Mouse (Mus musculus): ENCODE measurements around the gene Ltbp1.

The Ltbp1 gene

DNA sequence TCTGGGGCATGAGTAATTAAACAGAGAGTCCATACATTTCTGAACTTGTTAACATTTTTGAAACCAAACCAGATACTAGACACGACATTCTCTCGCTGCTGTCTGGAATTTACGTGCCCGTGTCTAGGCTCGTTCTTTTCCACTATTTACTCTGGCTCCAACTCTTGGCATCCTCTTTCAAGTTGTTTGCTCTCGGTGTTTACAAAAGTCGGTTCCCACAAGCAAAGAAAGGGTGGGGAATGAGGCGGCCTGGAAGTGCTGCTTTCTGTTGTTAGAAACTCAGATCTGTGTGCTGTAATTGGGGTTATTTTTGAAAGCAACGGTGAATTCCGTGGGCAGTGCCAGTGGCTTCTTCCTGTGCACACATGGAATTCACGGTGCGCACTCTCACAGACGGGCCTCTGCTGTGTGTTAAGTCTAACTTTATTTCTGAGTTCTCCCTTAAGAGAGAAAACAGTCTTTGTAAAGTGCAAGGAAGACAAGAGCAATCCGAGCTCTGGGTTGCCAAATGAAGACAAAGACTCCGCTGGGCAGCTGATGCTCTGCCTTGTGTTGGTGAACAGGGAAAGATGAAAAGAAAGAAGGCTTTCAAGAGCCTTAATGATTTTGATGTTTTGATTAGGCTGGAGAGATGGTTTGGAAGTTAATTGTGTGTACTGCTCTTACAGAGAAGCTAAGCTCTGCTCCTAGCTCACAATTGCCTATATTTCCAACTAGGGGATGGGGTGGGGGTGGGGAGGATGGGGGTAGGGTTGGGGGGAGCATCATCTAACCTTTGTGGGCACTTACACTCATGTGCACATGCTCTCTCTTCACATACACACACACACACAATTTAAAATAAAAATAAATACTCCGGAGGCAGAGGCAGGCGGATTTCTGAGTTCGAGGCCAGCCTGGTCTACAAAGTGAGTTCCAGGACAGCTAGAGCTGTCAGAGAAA lies 302.0 kb downstream of the Ltbp1 start:
- DNase-seq: peak; percentile 57 to 60

- DNase-seq: no peak
Measured at GRCm38 (mm10) chr17:75317106-75317505, 311.7 kb downstream of the Ltbp1 start.

DNA sequence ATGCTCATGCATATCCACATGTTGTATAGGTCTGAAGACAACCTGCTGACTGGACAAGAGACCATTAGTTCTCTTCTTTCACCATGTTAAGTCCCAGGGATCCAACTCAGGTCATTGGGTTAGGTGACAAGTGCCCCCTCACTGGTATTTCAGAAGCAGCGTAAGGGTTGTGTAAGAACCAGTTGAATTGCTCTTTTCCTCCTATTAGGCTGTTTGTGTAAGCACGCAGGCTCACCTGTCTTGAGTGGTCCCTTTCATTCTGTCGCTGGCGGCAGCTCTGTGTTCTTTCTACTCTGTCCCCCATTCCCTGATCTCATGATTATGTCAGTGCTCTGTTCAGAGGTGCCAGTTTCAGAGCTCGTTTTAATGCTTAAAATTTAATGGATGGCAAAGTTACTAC lies 317.9 kb downstream of the Ltbp1 start:
- peak; percentile 9 to 33 for DNase-seq

DNA sequence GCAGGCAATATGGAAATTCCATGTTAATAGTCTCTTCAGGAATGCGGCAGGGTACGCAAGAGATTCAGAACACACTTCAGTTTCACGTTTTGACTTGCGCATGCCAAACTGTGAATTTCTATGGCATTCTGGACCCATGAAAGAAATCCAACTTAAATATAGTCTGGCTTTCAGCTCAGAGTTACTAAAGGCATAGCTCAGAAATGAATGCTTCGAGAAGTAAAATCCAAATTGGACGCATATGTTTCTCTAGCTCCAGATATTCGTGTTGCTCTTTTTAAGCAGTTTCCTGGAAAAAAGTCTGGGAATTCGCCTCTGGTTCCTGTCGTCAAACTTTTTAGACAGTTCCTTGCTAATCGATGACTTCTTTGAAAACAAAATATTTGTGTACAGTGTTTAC lies 318.4 kb downstream of the Ltbp1 start:
- DNase-seq: no peak

DNA sequence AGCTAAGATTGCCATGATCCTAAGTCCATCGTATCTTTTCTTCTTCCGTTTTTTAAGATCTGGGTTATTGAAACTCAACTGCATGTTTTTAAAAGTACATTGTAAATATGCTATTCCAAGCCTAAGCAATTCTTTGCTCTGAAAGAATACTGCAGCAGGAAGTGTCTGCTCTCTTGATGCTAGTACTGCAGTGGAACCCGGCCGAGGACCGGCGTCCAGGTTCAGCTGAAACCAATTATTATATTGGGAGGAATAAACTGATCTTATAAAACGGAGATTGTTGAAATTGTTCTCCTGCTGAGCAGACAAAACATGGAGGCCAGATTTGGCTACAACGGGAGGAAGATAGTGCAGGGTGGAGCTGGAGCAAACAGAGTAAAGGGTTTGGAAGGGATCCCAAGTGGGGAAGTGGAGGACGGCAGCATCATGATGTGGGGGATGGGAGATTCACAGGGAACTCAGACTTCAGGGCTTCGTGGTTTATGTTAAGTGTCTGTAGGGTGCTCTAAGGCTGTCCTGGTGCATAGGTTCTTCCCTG lies 322.8 kb downstream of the Ltbp1 start:
- no peak for DNase-seq

- DNase-seq: no peak
Measured at GRCm38 (mm10) chr17:75330366-75330765, 325.0 kb downstream of the Ltbp1 start.

DNA sequence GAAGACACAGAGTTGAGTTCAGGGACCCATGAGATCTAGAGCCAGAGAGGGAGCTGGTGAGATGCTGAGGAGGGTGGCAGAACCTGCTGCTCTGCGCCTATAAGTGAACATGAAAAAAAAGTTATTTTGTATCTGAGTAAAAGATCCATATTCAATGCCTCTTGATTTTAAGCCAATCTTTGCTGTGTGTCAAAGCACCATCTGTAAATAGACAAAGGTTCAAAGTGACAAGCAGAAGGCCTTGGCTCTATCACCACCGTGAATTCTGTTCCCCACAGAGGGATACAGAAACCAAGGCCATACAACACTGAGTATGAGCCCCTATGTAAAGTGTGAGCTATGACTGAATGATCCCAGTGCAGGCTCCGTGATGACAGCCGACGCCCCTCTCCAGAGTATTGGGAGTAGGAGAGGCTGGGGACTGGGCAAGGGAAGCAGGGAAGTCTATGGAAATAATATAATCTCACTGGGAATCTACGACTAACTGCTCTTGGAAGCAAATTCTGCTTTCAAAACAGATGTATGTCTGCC lies 326.1 kb downstream of the Ltbp1 start:
- DNase-seq: no peak

DNA sequence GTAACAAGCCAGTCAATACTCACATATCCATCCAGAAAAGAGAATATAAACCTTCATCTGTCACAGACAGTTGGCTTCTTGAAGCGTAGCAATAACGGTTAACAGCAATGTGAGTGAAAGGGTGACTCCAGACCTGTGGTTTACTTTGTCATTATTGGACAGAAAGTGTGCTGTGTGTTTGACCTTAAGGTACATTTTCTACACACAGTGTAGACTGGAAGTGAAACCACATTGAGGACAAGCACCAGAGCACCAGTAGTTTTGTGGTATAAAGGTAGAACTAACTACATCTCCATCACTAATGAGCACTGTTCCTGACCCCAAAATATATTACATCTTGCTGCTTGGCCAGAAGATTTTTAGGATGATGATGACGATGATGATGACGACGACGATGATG lies 326.9 kb downstream of the Ltbp1 start:
- no peak for DNase-seq

GRCm38 (mm10) chr17:75333011-75333410 lies 327.6 kb downstream of the Ltbp1 start:
- no peak for DNase-seq

GRCm38 (mm10) chr17:75333759-75334158 lies 328.4 kb downstream of the Ltbp1 start:
- DNase-seq: no peak

DNA sequence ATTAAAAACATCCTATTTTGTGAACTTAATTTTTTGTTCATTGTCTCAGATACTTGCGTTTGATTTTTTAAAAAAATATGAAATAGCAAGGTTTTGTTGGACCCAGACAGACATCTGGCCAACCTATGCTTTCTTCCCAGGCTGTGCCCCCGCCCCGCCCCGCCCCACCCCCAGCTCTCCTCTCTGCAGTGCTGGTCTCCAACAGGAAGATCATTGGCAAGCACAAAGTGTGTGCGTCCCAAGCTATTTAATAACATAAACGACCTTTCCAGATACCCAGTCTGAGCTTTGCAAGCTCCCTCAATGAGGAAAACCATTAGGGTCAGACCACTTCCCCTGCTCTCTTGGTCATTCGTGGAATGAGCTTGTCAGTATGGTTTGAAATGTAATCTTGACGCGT lies 330.3 kb downstream of the Ltbp1 start:
- DNase-seq: no peak

- no peak for DNase-seq
Measured at GRCm38 (mm10) chr17:75341227-75341626, 335.9 kb downstream of the Ltbp1 start.

- no peak for DNase-seq
Measured at GRCm38 (mm10) chr17:75345116-75345515, 339.7 kb downstream of the Ltbp1 start.

DNA sequence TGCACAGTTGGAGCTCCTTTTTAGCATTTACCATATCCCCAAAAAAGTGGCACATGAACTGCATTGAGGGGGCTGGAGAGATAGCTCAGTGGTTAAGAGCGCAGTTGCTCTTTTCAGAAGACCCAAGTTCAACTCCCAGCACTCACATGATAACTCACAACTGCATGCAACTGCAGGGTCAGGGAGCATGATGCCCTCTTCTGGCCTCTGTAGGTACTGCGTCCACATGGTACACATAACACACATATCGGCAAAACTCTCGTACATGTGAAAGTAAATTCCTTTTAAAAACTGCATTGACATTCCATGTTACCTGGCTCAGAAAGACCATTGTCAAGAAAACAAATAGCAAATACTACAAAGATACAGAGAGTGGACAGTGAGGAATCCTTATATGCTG lies 342.0 kb downstream of the Ltbp1 start:
- no peak for DNase-seq

GRCm38 (mm10) chr17:75349109-75349508 lies 343.7 kb downstream of the Ltbp1 start:
- DNase-seq: peak; percentile 19 to 50

GRCm38 (mm10) chr17:75349602-75350001 lies 344.2 kb downstream of the Ltbp1 start:
- DNase-seq: no peak

- no peak for DNase-seq
Measured at GRCm38 (mm10) chr17:75353323-75353722, 348.0 kb downstream of the Ltbp1 start.

GRCm38 (mm10) chr17:75355431-75355830 lies 350.1 kb downstream of the Ltbp1 start:
- DNase-seq: peak in 1 of 2 experiments; percentile 63

DNA sequence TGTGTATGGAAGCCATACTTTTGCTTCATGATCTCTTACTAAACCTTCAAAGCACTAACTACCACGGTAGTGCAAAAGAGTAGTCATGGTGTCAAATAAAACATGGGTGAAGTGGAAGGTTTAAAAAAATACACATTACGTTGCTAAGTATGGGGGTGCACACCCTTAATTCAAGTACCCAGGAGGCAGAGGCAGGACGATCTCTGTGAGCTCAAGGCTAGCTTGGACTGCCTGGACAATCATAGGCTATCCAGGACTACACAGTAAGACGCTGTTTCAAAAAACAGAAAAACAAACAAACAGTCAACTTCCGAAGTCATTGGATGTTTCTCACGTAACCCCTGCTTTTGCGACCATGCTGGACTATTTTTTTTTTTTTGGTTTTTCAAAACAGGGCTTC lies 354.7 kb downstream of the Ltbp1 start:
- no peak for DNase-seq

- no peak for DNase-seq
Measured at GRCm38 (mm10) chr17:75366332-75366731, 361.0 kb downstream of the Ltbp1 start.

- no peak for DNase-seq
Measured at GRCm38 (mm10) chr17:75367486-75368155, 362.3 kb downstream of the Ltbp1 start.

- peak; percentile 59 to 73 for DNase-seq
Measured at GRCm38 (mm10) chr17:75368580-75368979, 363.2 kb downstream of the Ltbp1 start.

GRCm38 (mm10) chr17:75369351-75369750 lies 364.0 kb downstream of the Ltbp1 start:
- DNase-seq: peak; percentile 80

GRCm38 (mm10) chr17:75370120-75370519 lies 364.8 kb downstream of the Ltbp1 start:
- DNase-seq: peak in 1 of 2 experiments; percentile 17
